Mouse (Mus musculus) intestine, postnatal 0 days (tissue): ENCODE measurements around the gene Fgfr2. TPM values are rescaled to one million over a fixed set of nuclear protein-coding genes. Genes with fewer than 3 reads are reported as not detected.
A peak's percentile ranks its signal among the peaks of the same experiment; 100 is the strongest.

ENCODE experiments used
- ATAC-seq: fragments of 200-750 bp; cut with Nextera tagmentation; 2 replicates; pipeline ENCODE4 v1.8.0; 2017; ENCODE audit warnings: mild to moderate bottlenecking, moderate TSS enrichment, moderate library complexity
- H3K27ac ChIP-seq: fragments of 300-500 bp; sonication (generic); 2 replicates; pipeline ENCODE4 v1.5.1; 2014; ENCODE audit warnings: mild to moderate bottlenecking, low read depth, low read length, moderate library complexity
- H3K27me3 ChIP-seq: fragments of 300-500 bp; sonication (generic); replicated peaks from 2 replicates; pipeline ENCODE4 v1.6.1; 2014; ENCODE audit warnings: low read length, mixed read lengths; ENCODE audit not compliant: control insufficient read depth, insufficient read depth
- H3K36me3 ChIP-seq: fragments of 300-500 bp; sonication (generic); 2 replicates; pipeline ENCODE4 v1.6.1; 2014; ENCODE audit warnings: mild to moderate bottlenecking, moderate library complexity; ENCODE audit not compliant: control insufficient read depth, insufficient read depth
- H3K4me1 ChIP-seq: fragments of 300-500 bp; sonication (generic); replicated peaks from 2 replicates; pipeline ENCODE4 v1.6.1; 2014; ENCODE audit warnings: antibody characterized with exemption, low read length, mixed read lengths; ENCODE audit not compliant: control insufficient read depth, insufficient read depth
- H3K4me2 ChIP-seq: fragments of 300-500 bp; sonication (generic); replicated peaks from 2 replicates; pipeline ENCODE4 v1.6.1; 2014; ENCODE audit warnings: low read depth, mild to moderate bottlenecking, moderate library complexity
- H3K4me3 ChIP-seq: fragments of 300-500 bp; sonication (generic); 2 replicates; pipeline ENCODE4 v1.5.1; 2014; ENCODE audit warnings: low read depth, low read length
- H3K9ac ChIP-seq: fragments of 300-500 bp; sonication (generic); 2 replicates; pipeline ENCODE4 v1.6.1; 2014; ENCODE audit warnings: mild to moderate bottlenecking, low read depth, low read length
- H3K9me3 ChIP-seq: fragments of 300-500 bp; sonication (generic); 2 replicates; pipeline ENCODE4 v1.6.1; 2016; ENCODE audit warnings: mixed run types; ENCODE audit not compliant: control insufficient read depth
- CTCF ChIP-seq: sonication (generic); IDR thresholded peaks from 2 replicates; pipeline ENCODE4 v1.5.1; 2016; ENCODE audit warnings: low read depth, mild to moderate bottlenecking, control low read depth, antibody characterized with exemption, moderate library complexity
- WGBS: fragments of 180-500 bp; shearing (Covaris S2); extraction: QIAGEN DNeasy Blood & Tissue Kit; methylation state at CpG from one replicate; pipeline ENCODE4 v1.1.7; 2014; 5-methylcytosine and 5-hydroxymethylcytosine counted together
- polyA plus RNA-seq: library from polyadenylated mRNA; unstranded; fragments of >200 nt; fragmentation: Nextera tagmentation; extraction: Ambion mirVana; gene quantifications from 2 replicates; pipeline ENCODE4 v1.2.1, GENCODE M21; 2015

Gene Fgfr2
- polyA plus RNA-seq, 1 experiment from 2014 or later: 29.5 TPM

- no peaks in the 10 kb centered on the region for H3K27me3 ChIP-seq
- 0 out of 2 replicates have a peak, but pooled peaks cover 12% of the 10 kb centered on the region for H3K4me1 ChIP-seq
- peak overlapping the region; percentile 62 for H3K27ac ChIP-seq
- H3K36me3 ChIP-seq: no peaks in the 10 kb centered on the region
- no peak overlapping the region for H3K4me2 ChIP-seq
- H3K9me3 ChIP-seq: no peaks in the 10 kb centered on the region
- no peak for TF ChIP-seq CTCF
- WGBS: 63% methylated on average over 2 of the region's 2 CpGs
- H3K4me3 ChIP-seq: no peak overlapping the region
- no peak overlapping the region for H3K9ac ChIP-seq
- ATAC-seq: no peak
Measured at GRCm38 (mm10) chr7:132581441-132581840, 541.7 kb downstream of the Fgfr2 start.

GRCm38 (mm10) chr7:132580511-132580910, 542.6 kb downstream of the Fgfr2 start:
- no peaks in the 10 kb centered on the region for H3K27me3 ChIP-seq
- peak overlapping the region; percentile 11; the same call in 1 of the 2 replicates for H3K4me3 ChIP-seq
- WGBS: 33% methylated on average over 6 of the region's 6 CpGs
- H3K9ac ChIP-seq: 0 out of 2 replicates have a peak overlapping the region, but pooled peaks have one; percentile 7
- no peaks in the 10 kb centered on the region for H3K9me3 ChIP-seq
- ATAC-seq: peak; percentile 66
- no peak for TF ChIP-seq CTCF
- H3K4me2 ChIP-seq: peak overlapping the region; percentile 55
- no peaks in the 10 kb centered on the region for H3K36me3 ChIP-seq
- H3K4me1 ChIP-seq: 0 out of 2 replicates have a peak, but pooled peaks cover 12% of the 10 kb centered on the region
- H3K27ac ChIP-seq: peak overlapping the region; percentile 71

- 0 out of 2 replicates have a peak, but pooled peaks cover 7% of the 10 kb centered on the region for H3K4me1 ChIP-seq
- no peaks in the 10 kb centered on the region for H3K36me3 ChIP-seq
- H3K27ac ChIP-seq: peak overlapping the region; percentile 99
- peak overlapping the region; percentile 66; the same call in 1 of the 2 replicates for H3K4me3 ChIP-seq
- ATAC-seq: no peak
- H3K4me2 ChIP-seq: peak overlapping the region; percentile 71
- no peaks in the 10 kb centered on the region for H3K9me3 ChIP-seq
- H3K9ac ChIP-seq: 0 out of 2 replicates have a peak overlapping the region, but pooled peaks have one; percentile 13
- H3K27me3 ChIP-seq: no peaks in the 10 kb centered on the region
- 31% methylated on average over 4 of the region's 4 CpGs for WGBS
- no peak for TF ChIP-seq CTCF
Measured at GRCm38 (mm10) chr7:132576891-132577290, 546.3 kb downstream of the Fgfr2 start.

GRCm38 (mm10) chr7:132576116-132576650, 547.0 kb downstream of the Fgfr2 start, which contains the start of gene Oat:
Gene Oat, minus strand, starts transcription at chr7:132576398.
- Histone ChIP-seq H3K4me2 (peak within 1 kb of the TSS; percentile 71), H3K27ac (peak within 1 kb of the TSS; percentile 99), H3K9ac (peak within 1 kb of the TSS; percentile 87), H3K36me3 (no peaks in the 10 kb centered on the region), H3K9me3 (no peaks in the 10 kb centered on the region), H3K4me3 (peak within 1 kb of the TSS; percentile 66), H3K27me3 (no peaks in the 10 kb centered on the region), H3K4me1 (0 out of 2 replicates have a peak, but pooled peaks cover 7% of the 10 kb centered on the region)
- under 1% methylated on average over 47 of the region's 49 CpGs for WGBS
- TF ChIP-seq CTCF: peak; percentile 23; the same call in 1 of the 2 replicates
- peak; percentile 88 for ATAC-seq

- peak overlapping the region; percentile 71 for H3K4me2 ChIP-seq
- no peaks in the 10 kb centered on the region for H3K9me3 ChIP-seq
- no peaks in the 10 kb centered on the region for H3K36me3 ChIP-seq
- H3K27me3 ChIP-seq: no peaks in the 10 kb centered on the region
- peak; percentile 76 for TF ChIP-seq CTCF
- peak overlapping the region; percentile 66 for H3K4me3 ChIP-seq
- H3K27ac ChIP-seq: peak overlapping the region; percentile 99
- 0 out of 2 replicates have a peak, but pooled peaks cover 7% of the 10 kb centered on the region for H3K4me1 ChIP-seq
- 2% methylated on average over 13 of the region's 13 CpGs for WGBS
- peak overlapping the region; percentile 87 for H3K9ac ChIP-seq
- peak; percentile 73 for ATAC-seq
Measured at GRCm38 (mm10) chr7:132575623-132576022, 547.5 kb downstream of the Fgfr2 start.

- 0 out of 2 replicates have a peak, but pooled peaks cover 4% of the 10 kb centered on the region for H3K36me3 ChIP-seq
- peak overlapping the region; percentile 71 for H3K4me2 ChIP-seq
- peak overlapping the region; percentile 99; the same call in 1 of the 2 replicates for H3K27ac ChIP-seq
- 22% methylated on average over 5 of the region's 5 CpGs for WGBS
- peak overlapping the region; percentile 56 for H3K9ac ChIP-seq
- no peaks in the 10 kb centered on the region for H3K9me3 ChIP-seq
- 0 out of 2 replicates have a peak, but pooled peaks cover 7% of the 10 kb centered on the region for H3K4me1 ChIP-seq
- no peak for ATAC-seq
- peak overlapping the region; percentile 66 for H3K4me3 ChIP-seq
- TF ChIP-seq CTCF: no peak
- no peaks in the 10 kb centered on the region for H3K27me3 ChIP-seq
Measured at GRCm38 (mm10) chr7:132574646-132575045, 548.5 kb downstream of the Fgfr2 start.
